In the genomic region with DNA sequence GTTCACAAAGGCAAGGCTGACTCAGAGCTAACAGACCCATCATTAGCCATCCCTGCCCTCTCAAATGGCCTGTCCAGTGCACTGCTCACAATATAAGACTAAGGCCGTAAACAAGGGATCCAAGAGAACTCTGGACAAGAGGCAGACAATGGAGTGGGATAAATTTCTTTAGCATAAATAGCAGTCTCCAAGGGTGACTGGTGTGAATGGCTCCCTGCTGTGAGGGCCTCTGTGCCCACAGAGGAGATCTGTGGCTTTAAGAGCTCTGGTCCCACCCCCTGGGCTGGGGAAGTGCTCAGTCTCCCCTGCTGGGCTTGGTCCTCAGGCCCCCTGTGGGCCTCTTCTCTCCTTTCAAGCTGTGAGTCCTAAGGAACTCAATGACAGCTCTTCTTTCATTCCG, we compare ENCODE assay signal across 11 mouse cellular contexts.
DNase-seq lines count a peak whose midpoint lies in the region; ATAC-seq lines count a peak whose summit lies in the region.
"Had no signal": no experiment of that assay in that cellular context is flagged by ENCODE, and none has a peak within 500 bp of the region (broad histone marks: within the 10 kb centered on the region; RNA-seq: fewer than 3 reads in every experiment).

No protein-coding gene starts in this region.

- no peaks in the 10 kb centered on the region for H3K36me3 ChIP-seq in embryonic facial prominence, embryonic 11.5 days (replicated peaks; ENCODE audit: control insufficient read depth, insufficient read depth, low read depth, low read length)
- no peaks in the 10 kb centered on the region for H3K36me3 ChIP-seq in hindbrain, embryonic 15.5 days
- H3K36me3 ChIP-seq in neural tube, embryonic 12.5 days = no peaks in the 10 kb centered on the region

- no peaks in the 10 kb centered on the region for H3K9me3 ChIP-seq in embryonic facial prominence, embryonic 11.5 days (replicated peaks; ENCODE audit: control insufficient read depth, low read length)
- H3K9me3 ChIP-seq in hindbrain, embryonic 15.5 days = no peaks in the 10 kb centered on the region
- no peaks in the 10 kb centered on the region for H3K9me3 ChIP-seq in neural tube, embryonic 12.5 days

- no peak overlapping the region for H3K4me3 ChIP-seq in embryonic facial prominence, embryonic 11.5 days (ENCODE audit: low read depth, low read length)
- H3K4me3 ChIP-seq in hindbrain, embryonic 15.5 days = no peak overlapping the region
- no peak overlapping the region for H3K4me3 ChIP-seq in neural tube, embryonic 12.5 days

- WGBS in embryonic facial prominence, embryonic 11.5 days = 42% methylated on average over 2 of the region's 2 CpGs
- 36% methylated on average over 2 of the region's 2 CpGs for WGBS in hindbrain, embryonic 15.5 days
- 13% methylated on average over 2 of the region's 2 CpGs for WGBS in neural tube, embryonic 12.5 days

- no peak overlapping the region for H3K9ac ChIP-seq in embryonic facial prominence, embryonic 11.5 days (replicated peaks; ENCODE audit: low read length)
- no peak overlapping the region for H3K9ac ChIP-seq in hindbrain, embryonic 15.5 days
- no peak overlapping the region for H3K9ac ChIP-seq in neural tube, embryonic 12.5 days

- ATAC-seq in embryonic facial prominence, embryonic 11.5 days (replicated peaks; ENCODE audit: insufficient number of reproducible peaks, low FRiP score, low TSS enrichment, low read depth) = peak; percentile 64
- ATAC-seq in hindbrain, embryonic 15.5 days (ENCODE audit: low FRiP score, low read depth) = peak; percentile 76
- peak; percentile 82 for ATAC-seq in neural tube, embryonic 12.5 days (ENCODE audit: low FRiP score, low read depth)

- DNase-seq in ZHBTc4 (ENCODE audit: low read depth, low spot score) = peak; percentile 95
- DNase-seq in embryonic facial prominence, embryonic 11.5 days (ENCODE audit: low spot score) = peak; percentile 62
- no peak for DNase-seq in thymus, adult 18-20 months
- DNase-seq in urinary bladder, postnatal 36 days (ENCODE audit: low spot score in 2 of 2) = no peak
- no peak for DNase-seq in lung, adult 18-20 months
- DNase-seq: heart, postnatal 14 days; right cerebral cortex, postnatal 14 days; thymus, postnatal 14 days had no signal

- H3K4me1 ChIP-seq in embryonic facial prominence, embryonic 11.5 days (ENCODE audit: control insufficient read depth, insufficient read depth, low read length) = peaks cover 8% of the 10 kb centered on the region
- H3K4me1 ChIP-seq in hindbrain, embryonic 15.5 days (replicated peaks) = peaks cover 25% of the 10 kb centered on the region
- H3K4me1 ChIP-seq in neural tube, embryonic 12.5 days = peaks cover 48% of the 10 kb centered on the region

- no peaks in the 10 kb centered on the region for H3K27me3 ChIP-seq in embryonic facial prominence, embryonic 11.5 days (ENCODE audit: control insufficient read depth, insufficient read depth, low read length)
- H3K27me3 ChIP-seq in hindbrain, embryonic 15.5 days = no peaks in the 10 kb centered on the region
- H3K27me3 ChIP-seq in neural tube, embryonic 12.5 days (replicated peaks) = no peaks in the 10 kb centered on the region

- H3K27ac ChIP-seq in embryonic facial prominence, embryonic 11.5 days (replicated peaks; ENCODE audit: low read depth, low read length) = no peak overlapping the region
- H3K27ac ChIP-seq in hindbrain, embryonic 15.5 days (replicated peaks) = no peak overlapping the region; the same call in 1 of the 2 replicates
- H3K27ac ChIP-seq in neural tube, embryonic 12.5 days = no peak overlapping the region

- H3K4me2 ChIP-seq in embryonic facial prominence, embryonic 11.5 days (ENCODE audit: low read depth, low read length) = no peak overlapping the region
- H3K4me2 ChIP-seq in hindbrain, embryonic 15.5 days = no peak overlapping the region
- peak overlapping the region; percentile 12; the same call in 1 of the 2 replicates for H3K4me2 ChIP-seq in neural tube, embryonic 12.5 days (replicated peaks)
- H3K4me2 ChIP-seq: liver, embryonic 11.5 days had no signal

Comparison
In these comparisons a context has a peak if more than half of its experiments do, and no peak if none do; other contexts are left out.
1. DNase-seq: peak in ZHBTc4 (single experiment) and embryonic facial prominence, embryonic 11.5 days (single experiment); none in thymus, adult 18-20 months (0 of 2), urinary bladder, postnatal 36 days (0 of 2) and lung, adult 18-20 months (0 of 2).
2. Peak in every context shown above with its lines, with median percentiles within 50 percentile points of each other: ATAC-seq.